Mouse (Mus musculus) stomach, embryonic 15.5 days (tissue): ENCODE measurements around the gene Rln1. TPM values are rescaled to one million over a fixed set of nuclear protein-coding genes. Genes with fewer than 3 reads are reported as not detected.

ENCODE experiments used
- ATAC-seq: fragments of 200-750 bp; cut with Nextera tagmentation; 2 replicates; pipeline ENCODE4 v1.8.0; 2017; ENCODE audit warnings: low read depth, moderate number of reproducible peaks, moderate TSS enrichment; ENCODE audit not compliant: insufficient read depth, low FRiP score
- H3K27ac ChIP-seq: fragments of 300-500 bp; sonication (generic); 2 replicates; pipeline ENCODE4 v1.5.1; 2015; ENCODE audit warnings: mild to moderate bottlenecking, inconsistent platforms
- H3K27me3 ChIP-seq: fragments of 300-500 bp; sonication (generic); replicated peaks from 2 replicates; pipeline ENCODE4 v1.6.1; 2015; ENCODE audit warnings: inconsistent platforms
- H3K36me3 ChIP-seq: fragments of 300-500 bp; sonication (generic); 2 replicates; pipeline ENCODE4 v1.6.1; 2015; ENCODE audit warnings: inconsistent platforms
- H3K4me1 ChIP-seq: fragments of 300-500 bp; sonication (generic); 2 replicates; pipeline ENCODE4 v1.6.1; 2015; ENCODE audit warnings: inconsistent platforms
- H3K4me2 ChIP-seq: fragments of 300-500 bp; sonication (generic); 2 replicates; pipeline ENCODE4 v1.6.1; 2015; ENCODE audit warnings: mild to moderate bottlenecking, inconsistent platforms
- H3K4me3 ChIP-seq: fragments of 300-500 bp; sonication (generic); replicated peaks from 2 replicates; pipeline ENCODE4 v1.5.1; 2015; ENCODE audit warnings: inconsistent platforms
- H3K9ac ChIP-seq: fragments of 300-500 bp; sonication (generic); 2 replicates; pipeline ENCODE4 v1.6.1; 2015; ENCODE audit warnings: inconsistent platforms
- H3K9me3 ChIP-seq: fragments of 300-500 bp; sonication (generic); 2 replicates; pipeline ENCODE4 v1.6.1; 2016; ENCODE audit warnings: inconsistent platforms
- WGBS: fragments of 180-500 bp; shearing (Covaris S2); methylation state at CpG from one replicate; pipeline ENCODE4 v1.1.7; 2015; 5-methylcytosine and 5-hydroxymethylcytosine counted together
- polyA plus RNA-seq: library from polyadenylated mRNA; unstranded; fragments of >200 nt; fragmentation: Nextera tagmentation; extraction: Ambion mirVana; gene quantifications from 2 replicates; pipeline ENCODE4 v1.2.1, GENCODE M21; 2015

The Rln1 gene
- polyA plus RNA-seq, 1 experiment from 2014 or later: 0.32 TPM

DNA sequence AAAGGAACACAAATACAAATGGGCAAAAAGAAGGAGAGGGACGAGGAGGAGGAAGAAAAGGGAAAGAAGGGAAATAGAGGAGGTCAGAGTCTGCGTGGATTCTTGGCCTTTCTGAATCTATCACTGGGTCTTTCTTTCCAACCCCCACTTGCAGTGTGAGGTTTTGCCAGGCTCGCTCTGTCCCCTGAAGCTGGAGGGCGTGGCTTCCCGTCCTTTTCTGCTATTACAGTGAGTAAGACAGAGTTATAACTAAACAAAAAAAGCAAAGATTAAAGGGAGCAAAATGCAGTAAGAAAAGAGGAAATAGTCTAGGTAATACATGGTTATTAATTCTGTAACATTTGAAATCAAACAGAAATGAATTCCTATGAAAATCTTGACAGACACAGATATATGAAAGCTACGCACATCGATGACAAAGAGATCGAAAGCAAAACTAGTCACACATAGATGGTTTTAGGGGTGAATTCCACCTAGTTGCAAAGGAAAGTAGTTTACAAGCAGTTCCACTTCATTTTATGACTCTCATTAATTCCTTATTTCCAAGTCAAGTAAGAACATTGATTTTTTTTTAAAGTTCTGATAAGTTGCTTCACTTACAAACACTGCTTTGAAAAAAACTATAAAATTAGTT lies 10.9 kb downstream of the Rln1 start:
- 63% methylated on average over 8 of the region's 8 CpGs for WGBS
- ATAC-seq: no peak
- Histone ChIP-seq H3K4me2 (no peak overlapping the region; the same call in 1 of the 2 replicates), H3K9ac (no peak overlapping the region), H3K9me3 (no peaks in the 10 kb centered on the region), H3K27ac (no peak overlapping the region), H3K36me3 (no peaks in the 10 kb centered on the region), H3K27me3 (no peaks in the 10 kb centered on the region), H3K4me3 (no peak overlapping the region), H3K4me1 (no peaks in the 10 kb centered on the region)

DNA sequence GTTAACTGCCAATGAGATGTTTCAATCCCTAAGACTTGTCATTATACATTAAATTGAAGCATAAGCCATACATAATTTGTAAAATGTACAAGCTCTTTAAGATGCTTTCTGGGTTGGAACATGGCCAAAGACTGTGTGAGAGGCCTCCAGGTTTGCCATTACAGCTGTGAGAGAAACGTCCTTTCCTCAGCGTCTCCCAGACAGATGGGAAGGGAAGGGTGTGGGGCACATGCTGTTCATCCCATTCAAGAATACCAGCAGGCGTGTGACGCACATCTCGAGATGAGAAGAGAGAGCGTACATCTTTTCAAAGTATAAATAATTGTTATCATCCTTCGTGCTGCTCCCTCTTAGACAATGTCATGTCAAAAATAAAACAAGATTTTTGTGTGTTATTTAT lies 21.8 kb downstream of the Rln1 start:
- Histone ChIP-seq H3K27ac (no peak overlapping the region), H3K4me2 (no peak overlapping the region), H3K9me3 (no peaks in the 10 kb centered on the region), H3K4me1 (no peaks in the 10 kb centered on the region), H3K4me3 (no peak overlapping the region), H3K36me3 (peaks cover 6% of the 10 kb centered on the region; the same call in 1 of the 2 replicates), H3K27me3 (no peaks in the 10 kb centered on the region), H3K9ac (no peak overlapping the region)
- 69% methylated on average over 7 of the region's 7 CpGs for WGBS
- no peak for ATAC-seq

DNA sequence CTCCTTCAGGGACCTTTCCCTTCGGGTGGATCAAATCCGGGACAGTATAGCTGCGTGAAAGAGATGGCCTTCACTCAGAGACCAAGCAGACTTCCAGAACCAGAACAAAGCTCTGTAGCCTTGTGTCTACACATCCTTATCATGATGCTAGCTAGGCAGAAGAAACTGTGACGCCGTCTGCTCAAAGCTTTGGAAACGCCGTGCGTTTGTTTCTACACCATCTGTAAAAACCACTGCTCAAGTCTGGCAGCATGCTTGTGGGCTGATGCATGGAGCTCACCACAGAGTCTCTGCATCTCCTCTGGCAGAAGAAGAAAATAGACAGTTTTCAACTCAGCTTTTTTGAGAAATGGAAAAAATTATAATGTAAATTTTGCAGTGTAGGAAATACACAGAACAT lies 22.7 kb downstream of the Rln1 start:
- Histone ChIP-seq H3K9me3 (no peaks in the 10 kb centered on the region), H3K4me3 (no peak overlapping the region), H3K27ac (no peak overlapping the region), H3K9ac (no peak overlapping the region), H3K27me3 (no peaks in the 10 kb centered on the region), H3K4me1 (no peaks in the 10 kb centered on the region), H3K4me2 (no peak overlapping the region), H3K36me3 (peaks cover 6% of the 10 kb centered on the region; the same call in 1 of the 2 replicates)
- 91% methylated on average over 8 of the region's 8 CpGs for WGBS
- ATAC-seq: no peak

DNA sequence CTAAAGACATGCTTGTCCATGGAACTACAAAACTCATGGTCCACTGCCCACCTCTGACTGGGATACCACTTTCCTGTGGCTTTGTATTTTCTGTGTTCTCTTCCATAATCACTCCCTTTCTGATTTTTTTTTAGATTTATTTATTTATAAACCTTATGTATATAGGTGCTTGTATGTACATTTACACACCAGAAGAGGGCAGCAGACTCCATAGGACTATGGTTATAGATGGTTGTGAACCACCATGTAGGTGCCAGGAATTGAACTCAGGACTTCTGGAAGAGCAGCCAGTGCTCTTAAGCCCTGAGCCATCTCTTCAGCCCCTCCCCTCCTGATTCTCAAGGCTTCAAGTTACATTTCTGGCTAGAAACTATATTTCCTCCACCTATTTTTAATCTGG lies 25.6 kb downstream of the Rln1 start:
- H3K4me2 ChIP-seq: no peak overlapping the region
- H3K4me3 ChIP-seq: no peak overlapping the region
- no peak for ATAC-seq
- no peak overlapping the region for H3K27ac ChIP-seq
- no peaks in the 10 kb centered on the region; the same call in 1 of the 2 replicates for H3K36me3 ChIP-seq
- no peaks in the 10 kb centered on the region for H3K27me3 ChIP-seq
- H3K9me3 ChIP-seq: no peaks in the 10 kb centered on the region
- H3K9ac ChIP-seq: no peak overlapping the region
- no peaks in the 10 kb centered on the region for H3K4me1 ChIP-seq

DNA sequence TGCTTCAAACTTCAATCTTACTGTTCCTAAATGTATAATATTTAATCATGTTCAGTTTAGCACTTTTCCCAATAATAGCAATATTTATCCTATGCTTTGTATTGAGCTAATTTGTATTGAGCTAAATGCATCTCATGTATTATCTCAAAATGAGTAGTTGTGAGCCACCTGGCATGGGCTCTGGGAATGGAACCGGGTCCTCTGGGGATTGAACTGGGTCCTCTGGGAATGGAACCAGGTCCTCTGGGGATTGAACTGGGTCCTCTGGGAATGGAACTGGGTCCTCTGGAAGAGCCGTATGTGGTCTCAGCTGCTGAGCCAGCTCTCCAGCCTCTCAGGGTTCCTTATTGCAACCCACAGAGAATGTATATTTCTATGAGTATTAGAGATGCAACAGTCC lies 32.4 kb downstream of the Rln1 start:
- ATAC-seq: no peak
- H3K4me3 ChIP-seq: no peak overlapping the region
- no peaks in the 10 kb centered on the region for H3K4me1 ChIP-seq
- H3K36me3 ChIP-seq: peaks cover 19% of the 10 kb centered on the region; the same call in 1 of the 2 replicates
- WGBS: 87% methylated on average over 2 of the region's 2 CpGs
- H3K27me3 ChIP-seq: no peaks in the 10 kb centered on the region
- H3K9ac ChIP-seq: no peak overlapping the region
- no peaks in the 10 kb centered on the region for H3K9me3 ChIP-seq
- H3K4me2 ChIP-seq: no peak overlapping the region
- H3K27ac ChIP-seq: no peak overlapping the region

DNA sequence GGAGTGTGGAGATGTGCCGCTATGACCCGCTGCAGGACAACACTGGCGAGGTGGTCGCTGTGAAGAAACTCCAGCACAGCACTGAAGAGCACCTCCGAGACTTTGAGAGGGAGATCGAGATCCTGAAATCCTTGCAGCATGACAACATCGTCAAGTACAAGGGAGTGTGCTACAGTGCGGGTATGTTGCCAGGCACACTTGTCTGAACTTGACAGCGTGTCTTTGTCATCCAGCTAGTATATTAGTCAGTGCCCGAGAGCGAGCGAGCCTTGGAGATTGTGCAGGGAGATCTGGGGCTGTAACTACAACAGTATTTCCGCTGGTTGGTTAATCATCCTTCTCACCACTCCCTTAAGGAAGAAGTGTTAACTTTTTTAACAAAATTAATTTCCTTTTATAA lies 33.6 kb downstream of the Rln1 start:
- H3K36me3 ChIP-seq: peaks cover 20% of the 10 kb centered on the region
- H3K9me3 ChIP-seq: no peaks in the 10 kb centered on the region
- WGBS: 89% methylated on average over 13 of the region's 13 CpGs
- no peak overlapping the region for H3K4me3 ChIP-seq
- no peak overlapping the region for H3K27ac ChIP-seq
- no peak overlapping the region for H3K9ac ChIP-seq
- H3K4me1 ChIP-seq: no peaks in the 10 kb centered on the region
- no peak for ATAC-seq
- H3K27me3 ChIP-seq: no peaks in the 10 kb centered on the region
- no peak overlapping the region for H3K4me2 ChIP-seq

DNA sequence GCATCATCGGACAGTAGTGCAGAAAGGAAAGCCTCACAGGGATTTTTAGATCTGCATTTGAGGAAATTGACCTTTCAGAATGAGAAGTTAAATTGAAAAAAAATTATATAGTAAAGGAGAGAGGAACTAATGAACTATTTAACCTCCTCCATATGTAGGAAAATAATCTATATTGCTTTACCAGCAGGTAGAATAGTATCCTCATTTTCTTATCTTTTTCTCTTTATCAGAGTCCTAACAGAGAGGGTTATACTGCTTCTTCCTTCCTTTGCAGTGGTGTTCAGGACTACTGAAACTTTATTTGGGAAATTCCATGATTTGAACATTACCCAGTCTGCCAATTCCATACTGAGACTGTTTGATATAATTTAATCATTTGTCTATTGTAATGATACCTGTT lies 37.1 kb downstream of the Rln1 start:
- Histone ChIP-seq H3K27me3 (no peaks in the 10 kb centered on the region), H3K27ac (no peak overlapping the region), H3K9me3 (no peaks in the 10 kb centered on the region), H3K4me1 (no peaks in the 10 kb centered on the region), H3K9ac (no peak overlapping the region), H3K4me3 (no peak overlapping the region), H3K36me3 (peaks cover 22% of the 10 kb centered on the region), H3K4me2 (no peak overlapping the region)
- no peak for ATAC-seq
- WGBS: 96% methylated on average over 1 of the region's 1 CpGs

DNA sequence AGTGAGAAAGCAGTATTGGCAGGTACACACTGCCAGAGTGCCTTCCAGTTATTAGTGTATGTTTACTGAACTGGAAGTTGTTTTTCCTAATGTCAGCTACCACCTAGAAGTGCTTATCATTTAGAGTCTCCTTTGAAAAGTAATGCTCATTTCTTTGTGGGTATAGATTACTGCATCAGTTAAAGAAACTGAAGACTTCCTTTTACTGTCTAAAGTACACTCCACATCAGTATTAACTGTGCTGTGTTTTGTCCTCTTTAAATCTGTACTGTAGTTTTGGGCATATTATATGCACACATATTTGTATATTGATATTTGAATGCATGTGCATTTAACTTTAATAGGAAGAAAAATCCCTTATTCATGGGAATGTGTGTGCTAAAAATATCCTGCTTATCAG lies 38.3 kb downstream of the Rln1 start:
- no peak overlapping the region for H3K9ac ChIP-seq
- H3K27me3 ChIP-seq: no peaks in the 10 kb centered on the region
- no peaks in the 10 kb centered on the region for H3K9me3 ChIP-seq
- H3K36me3 ChIP-seq: peaks cover 19% of the 10 kb centered on the region
- H3K4me1 ChIP-seq: no peaks in the 10 kb centered on the region
- H3K4me3 ChIP-seq: no peak overlapping the region
- no peak overlapping the region for H3K27ac ChIP-seq
- H3K4me2 ChIP-seq: no peak overlapping the region
- ATAC-seq: no peak

DNA sequence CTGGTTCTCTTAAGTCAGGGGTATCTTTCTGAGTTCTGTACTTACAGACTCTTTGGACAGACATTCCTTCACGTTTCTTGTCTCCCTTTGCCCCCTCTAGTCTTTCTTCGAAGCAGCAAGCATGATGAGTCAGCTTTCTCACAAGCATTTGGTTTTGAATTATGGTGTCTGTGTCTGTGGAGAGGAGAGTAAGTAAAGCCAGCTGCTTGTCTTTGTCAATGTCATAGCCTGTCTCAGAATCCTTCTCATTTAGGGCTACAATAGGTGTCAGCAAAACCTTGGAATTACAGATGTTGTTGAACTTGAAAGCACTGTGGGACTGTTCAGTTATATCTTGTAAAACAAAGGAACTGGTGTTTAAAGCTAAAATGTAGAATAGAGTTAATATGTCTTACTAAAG lies 39.7 kb downstream of the Rln1 start:
- no peaks in the 10 kb centered on the region for H3K9me3 ChIP-seq
- no peaks in the 10 kb centered on the region for H3K27me3 ChIP-seq
- H3K27ac ChIP-seq: no peak overlapping the region
- H3K9ac ChIP-seq: no peak overlapping the region
- WGBS: 35% methylated on average over 2 of the region's 2 CpGs
- H3K36me3 ChIP-seq: peaks cover 9% of the 10 kb centered on the region
- no peak overlapping the region for H3K4me3 ChIP-seq
- no peaks in the 10 kb centered on the region for H3K4me1 ChIP-seq
- H3K4me2 ChIP-seq: no peak overlapping the region
- ATAC-seq: no peak

DNA sequence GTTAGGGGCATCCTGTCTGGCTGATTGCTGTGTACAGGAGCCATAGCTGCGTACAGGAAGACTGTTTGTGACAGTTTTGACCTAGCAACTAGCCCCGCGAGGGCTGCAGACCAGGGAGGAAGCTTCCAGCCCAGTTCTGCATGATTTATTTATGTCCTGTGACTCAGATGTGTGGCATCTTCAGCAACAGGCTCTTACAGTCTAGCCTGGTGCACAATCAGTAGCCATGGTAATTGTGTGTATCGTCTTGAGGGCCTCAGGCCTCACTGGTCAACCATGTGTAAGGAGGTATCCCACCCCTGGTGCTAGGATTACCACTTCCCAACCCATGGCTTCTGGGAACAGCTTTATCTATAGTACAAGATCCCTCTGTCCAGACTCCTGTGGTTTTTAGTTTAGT lies 41.9 kb downstream of the Rln1 start:
- Histone ChIP-seq H3K9ac (no peak overlapping the region), H3K4me2 (no peak overlapping the region), H3K36me3 (peaks cover 6% of the 10 kb centered on the region; the same call in 1 of the 2 replicates), H3K27ac (no peak overlapping the region), H3K9me3 (no peaks in the 10 kb centered on the region), H3K27me3 (no peaks in the 10 kb centered on the region), H3K4me1 (no peaks in the 10 kb centered on the region), H3K4me3 (no peak overlapping the region)
- 80% methylated on average over 4 of the region's 4 CpGs for WGBS
- ATAC-seq: no peak

DNA sequence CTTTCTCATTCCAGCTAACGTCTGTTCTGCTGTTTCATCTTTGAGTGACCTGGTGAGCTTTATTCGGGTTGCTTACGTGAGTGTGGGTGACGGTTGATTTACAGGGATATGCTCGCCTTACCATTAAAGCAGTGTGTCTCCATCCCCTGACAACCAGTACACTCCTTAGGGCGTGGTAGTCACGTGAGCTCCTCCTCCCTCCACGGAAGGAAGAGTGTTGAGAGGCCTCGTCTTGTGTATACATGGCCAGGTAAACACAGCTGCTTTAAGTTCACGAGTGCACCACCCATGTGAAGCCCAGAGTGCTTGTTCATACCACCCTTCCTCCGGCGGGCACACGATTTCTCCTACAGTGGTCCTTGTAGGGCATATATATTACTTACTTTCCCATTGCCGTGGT lies 42.9 kb downstream of the Rln1 start:
- H3K4me3 ChIP-seq: no peak overlapping the region
- H3K9ac ChIP-seq: no peak overlapping the region
- no peaks in the 10 kb centered on the region for H3K4me1 ChIP-seq
- no peaks in the 10 kb centered on the region for H3K9me3 ChIP-seq
- 50% methylated on average over 14 of the region's 14 CpGs for WGBS
- peaks cover 6% of the 10 kb centered on the region; the same call in 1 of the 2 replicates for H3K36me3 ChIP-seq
- H3K27me3 ChIP-seq: no peaks in the 10 kb centered on the region
- no peak overlapping the region for H3K27ac ChIP-seq
- H3K4me2 ChIP-seq: no peak overlapping the region
- peak; percentile 71 for ATAC-seq

DNA sequence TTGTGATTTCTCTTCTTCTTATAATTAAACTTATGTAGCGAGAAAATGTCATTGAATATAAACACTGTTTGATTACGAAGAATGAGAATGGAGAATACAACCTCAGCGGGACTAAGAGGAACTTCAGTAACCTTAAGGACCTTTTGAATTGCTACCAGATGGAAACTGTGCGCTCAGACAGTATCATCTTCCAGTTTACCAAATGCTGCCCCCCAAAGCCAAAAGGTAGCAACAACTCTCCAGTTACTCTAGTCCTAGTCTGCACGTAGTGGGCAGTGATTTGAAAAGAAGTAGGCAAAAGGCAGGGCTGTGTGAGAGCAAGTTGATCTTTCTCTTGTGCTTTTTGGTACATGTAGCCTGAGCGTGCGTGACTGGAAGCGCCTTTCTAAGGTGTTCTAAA lies 46.6 kb downstream of the Rln1 start:
- H3K4me1 ChIP-seq: no peaks in the 10 kb centered on the region
- H3K9ac ChIP-seq: no peak overlapping the region
- 0 out of 2 replicates have a peak, but pooled peaks cover 2% of the 10 kb centered on the region for H3K36me3 ChIP-seq
- no peak for ATAC-seq
- no peaks in the 10 kb centered on the region for H3K9me3 ChIP-seq
- no peak overlapping the region for H3K4me3 ChIP-seq
- H3K27ac ChIP-seq: no peak overlapping the region
- H3K4me2 ChIP-seq: no peak overlapping the region
- H3K27me3 ChIP-seq: no peaks in the 10 kb centered on the region
- WGBS: 77% methylated on average over 8 of the region's 8 CpGs

DNA sequence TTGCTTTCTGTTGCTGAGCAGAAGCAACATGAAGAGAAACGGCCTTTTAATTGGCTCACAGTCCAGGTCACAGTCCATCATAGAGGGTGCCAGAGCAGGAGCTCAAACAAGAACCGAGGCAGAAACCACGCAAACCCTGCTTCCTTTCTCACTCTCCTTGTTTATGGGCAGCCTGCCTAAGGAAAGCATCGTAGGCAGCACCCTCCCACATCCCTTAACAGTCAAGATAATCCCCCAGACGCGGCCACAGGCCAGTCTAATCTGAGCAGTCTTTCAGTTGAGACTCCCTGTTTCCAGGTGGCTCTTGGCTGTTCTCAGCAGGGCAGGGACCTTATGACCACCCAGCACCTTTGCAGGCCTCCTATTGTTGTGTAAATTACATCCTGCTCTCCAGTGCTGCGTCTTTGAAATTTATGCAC lies 49.0 kb downstream of the Rln1 start:
- no peak for ATAC-seq

More for the DNA sequence above, 49.0 kb downstream of the Rln1 start:
- no peaks in the 10 kb centered on the region for H3K27me3 ChIP-seq
- no peak overlapping the region for H3K27ac ChIP-seq
- H3K4me1 ChIP-seq: no peaks in the 10 kb centered on the region
- H3K9ac ChIP-seq: no peak overlapping the region
- H3K36me3 ChIP-seq: no peaks in the 10 kb centered on the region
- 50% methylated on average over 7 of the region's 7 CpGs for WGBS
- no peak overlapping the region for H3K4me2 ChIP-seq
- no peaks in the 10 kb centered on the region for H3K9me3 ChIP-seq
- H3K4me3 ChIP-seq: no peak overlapping the region
